Mouse (Mus musculus): ENCODE measurements at regions not wholly inside any gene's neighbourhood (a gene's known extent, or its start where the extent isn't known, plus 50 kb on each side); places are given as distances from the start of the nearest gene placed in this dataset.

DNA sequence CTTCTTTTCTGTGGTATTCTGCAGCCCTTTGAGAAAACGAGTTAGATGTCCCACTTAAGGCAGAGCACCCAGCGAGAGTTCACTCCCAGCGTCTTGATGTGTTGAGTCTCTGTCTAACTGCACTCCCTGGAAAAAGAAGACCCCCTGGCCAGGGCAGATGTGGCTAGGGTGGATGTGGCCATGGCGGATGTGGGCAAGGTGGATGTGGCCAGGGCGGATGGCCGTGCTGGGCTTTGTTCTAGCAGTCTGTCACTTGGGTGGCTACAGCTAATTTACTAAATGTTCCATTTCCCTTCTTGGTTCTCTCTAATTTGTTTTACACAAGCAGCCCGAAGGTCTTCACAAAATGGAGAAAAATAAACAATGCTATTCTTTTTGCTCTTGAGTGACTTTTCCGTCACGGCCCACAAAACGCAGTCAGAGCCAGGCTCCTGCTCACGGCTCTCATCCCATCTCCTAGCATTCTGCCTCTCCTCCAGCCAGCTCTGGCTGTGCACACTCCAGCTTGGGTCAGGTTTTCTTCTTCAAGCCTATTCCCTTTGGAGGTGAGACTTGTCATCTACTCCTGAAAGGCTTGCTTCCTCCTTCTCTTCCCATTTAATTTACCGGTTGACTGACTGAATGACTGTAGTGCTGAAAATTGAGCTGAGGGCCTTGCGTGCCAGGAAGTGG, 173.4 kb upstream of the Ccdc122 start:
- no peak for DNase-seq

GRCm38 (mm10) chr14:76858396-76858795, 178.2 kb upstream of the Ccdc122 start:
- DNase-seq, result no peak

GRCm38 (mm10) chr14:76857196-76857773, 179.3 kb upstream of the Ccdc122 start:
- DNase-seq, result no peak

DNA sequence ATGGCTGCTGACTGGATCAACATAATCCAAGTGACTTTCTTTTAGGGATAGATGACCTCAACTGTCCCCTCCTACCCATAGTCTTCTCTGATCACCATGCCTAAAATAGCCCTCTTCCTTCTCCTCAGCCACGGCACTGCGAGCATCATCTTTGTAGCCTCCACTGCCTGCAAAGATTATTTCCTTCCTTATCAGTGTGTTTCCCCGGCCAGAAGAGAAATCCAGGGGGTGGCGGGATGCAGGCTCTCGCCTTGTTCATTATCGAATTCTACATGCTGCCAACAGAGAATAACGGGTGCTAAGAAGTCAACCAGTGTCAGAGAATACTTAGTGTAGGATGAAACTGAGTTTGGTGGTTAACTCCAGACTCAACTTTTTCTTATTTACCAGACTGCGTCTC, 180.0 kb upstream of the Ccdc122 start:
- no peak for DNase-seq

- DNase-seq, result no peak
Measured at GRCm38 (mm10) chr14:76854965-76855364, 181.6 kb upstream of the Ccdc122 start.

DNA sequence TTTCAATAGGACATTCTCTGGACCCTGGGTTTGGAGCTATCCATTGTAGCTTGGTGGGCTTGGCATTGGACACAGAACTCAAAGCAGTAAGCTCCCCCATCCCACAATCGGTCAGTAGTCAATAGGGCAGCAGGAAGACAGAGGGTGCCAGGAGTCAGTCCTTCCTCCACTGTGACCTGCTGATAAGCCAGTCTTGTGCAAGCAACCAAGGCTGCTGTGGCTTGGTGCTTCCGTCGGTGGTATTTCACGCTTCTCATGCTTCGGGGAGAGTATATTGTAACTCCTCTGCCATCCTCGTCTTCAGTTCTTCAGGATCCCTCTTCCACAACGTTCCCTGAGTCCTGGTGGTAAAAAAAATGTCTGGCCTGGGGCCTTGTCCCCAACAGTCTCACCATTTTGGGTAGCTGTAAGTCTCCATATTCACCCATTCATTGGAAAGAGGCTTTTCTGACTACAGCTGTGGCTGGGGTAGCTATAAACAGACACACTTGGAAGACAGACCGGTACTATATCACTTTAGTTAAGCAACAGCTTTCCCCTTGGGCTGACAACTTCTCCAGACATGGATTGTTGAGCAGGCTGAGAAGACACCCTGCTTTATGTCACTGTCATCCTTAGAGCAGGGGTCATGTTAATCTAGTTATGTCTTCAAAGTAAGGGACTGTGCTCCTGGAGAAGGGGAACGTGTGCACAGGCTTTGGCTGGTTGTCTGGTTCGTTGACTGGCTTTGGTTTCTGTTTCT, 184.9 kb upstream of the Ccdc122 start:
- no peak for DNase-seq

GRCm38 (mm10) chr14:76850641-76851040, 185.9 kb upstream of the Ccdc122 start:
- DNase-seq, result no peak

DNA sequence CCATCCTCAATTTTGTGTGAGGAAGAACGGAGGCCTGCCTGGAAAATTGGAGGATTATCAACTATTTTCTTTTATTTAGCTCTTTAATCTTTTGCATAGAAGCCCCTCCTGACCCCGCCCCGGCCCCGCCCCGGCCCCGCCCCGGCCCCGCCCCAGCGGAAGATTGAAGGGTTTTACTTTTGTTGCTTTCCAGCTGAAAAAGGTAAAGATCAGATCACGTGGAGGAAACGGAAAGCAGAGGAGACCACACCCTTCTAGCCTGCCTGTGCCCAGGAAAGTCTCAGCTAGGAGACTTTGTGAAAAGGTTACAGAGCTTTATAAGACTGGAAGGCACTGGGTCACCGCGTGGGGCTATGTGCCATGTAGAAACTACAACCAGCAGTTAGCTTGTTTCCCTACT, 186.5 kb upstream of the Ccdc122 start:
- no peak for DNase-seq

- DNase-seq, result no peak
Measured at GRCm38 (mm10) chr14:76849636-76850035, 186.9 kb upstream of the Ccdc122 start.

DNA sequence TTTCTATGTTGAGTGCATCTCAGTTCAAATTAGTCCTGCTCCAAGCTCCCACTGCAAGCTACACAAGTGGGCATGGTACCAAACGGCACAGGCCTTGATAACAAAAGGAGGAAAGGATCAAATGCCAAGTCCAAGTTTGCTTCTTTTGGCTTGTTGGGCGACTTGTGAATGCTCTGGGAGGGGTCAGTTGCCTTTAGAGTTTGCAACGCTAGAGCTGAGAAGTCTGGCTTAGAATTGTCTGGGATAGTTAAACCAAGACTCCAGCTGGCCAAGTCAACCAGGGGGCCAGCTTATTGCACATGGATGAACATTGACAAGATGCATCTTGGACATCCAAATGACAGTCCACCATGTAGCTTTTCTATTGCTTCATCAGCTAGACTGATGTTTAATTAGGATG, 187.5 kb upstream of the Ccdc122 start:
- peak; percentile 52 to 67 for DNase-seq

DNA sequence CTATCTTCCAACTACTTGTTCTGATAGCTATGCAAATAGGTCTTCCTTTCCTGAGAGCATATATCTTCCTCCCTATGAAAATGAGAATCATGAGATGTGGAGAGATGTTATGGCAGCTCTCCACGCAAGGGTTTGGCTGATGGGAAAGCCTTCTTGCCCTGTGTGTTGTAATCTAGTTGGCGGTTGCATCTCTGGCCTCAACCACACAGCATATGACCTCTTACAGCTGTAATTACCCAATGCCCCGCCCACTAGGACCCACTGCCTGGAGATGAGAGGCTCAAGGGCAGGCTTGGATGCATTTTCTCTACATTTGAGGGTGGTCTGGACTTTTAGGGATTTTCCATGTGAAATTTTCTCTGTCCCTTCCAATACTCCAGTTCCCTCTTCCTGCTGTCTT, 190.9 kb upstream of the Ccdc122 start:
- DNase-seq, result no peak

DNA sequence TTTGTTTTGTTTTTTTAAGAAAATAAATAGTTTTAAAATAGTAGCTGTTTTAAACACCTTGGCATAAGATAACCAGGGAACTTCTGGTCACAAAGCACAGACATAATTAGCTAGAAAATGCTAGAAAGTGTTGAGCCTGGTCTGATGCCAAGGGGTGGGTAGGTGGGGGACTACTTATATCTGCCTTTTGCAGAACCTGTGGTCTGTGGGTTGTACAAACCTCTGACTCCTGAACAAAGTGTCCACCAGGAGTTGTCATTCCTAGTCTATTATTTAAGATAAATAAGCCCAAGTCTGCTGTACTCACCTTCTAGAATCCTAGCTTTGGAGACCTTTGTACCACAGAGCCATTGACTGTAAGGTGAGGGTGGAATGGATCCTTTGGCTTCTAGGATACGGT, 191.9 kb upstream of the Ccdc122 start:
- no peak for DNase-seq

- DNase-seq, result no peak
Measured at GRCm38 (mm10) chr14:76837583-76838220, 198.9 kb upstream of the Ccdc122 start.

DNA sequence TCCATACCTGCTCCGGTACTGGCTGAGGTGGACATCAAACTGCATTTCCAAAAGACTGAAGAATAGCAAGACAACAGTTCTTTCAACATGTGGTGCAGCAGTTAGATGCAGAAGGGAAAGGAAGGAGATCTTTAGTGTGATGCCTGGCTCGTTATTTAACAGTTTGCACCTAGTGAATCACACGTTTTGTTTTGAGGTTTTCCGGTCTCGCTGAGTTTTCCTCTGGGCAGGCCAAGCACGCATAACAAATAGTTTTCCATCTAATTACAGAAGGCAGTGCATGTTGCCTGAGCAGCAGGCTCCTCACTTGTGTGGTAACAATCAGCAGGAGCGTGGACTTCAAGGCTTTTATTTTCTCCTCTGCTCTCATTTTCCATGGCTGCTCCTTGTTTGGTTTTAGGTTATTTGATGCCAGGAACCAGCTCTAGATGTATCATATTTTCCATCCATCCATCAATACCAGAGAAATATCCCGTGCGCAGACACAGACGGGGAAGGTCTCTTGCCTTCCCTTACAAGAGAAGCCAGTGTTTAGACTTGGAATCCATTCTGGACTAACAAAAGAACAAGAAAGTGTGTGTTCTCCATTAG, 199.6 kb upstream of the Ccdc122 start:
- no peak for DNase-seq

- no peak for DNase-seq
Measured at GRCm38 (mm10) chr14:76836271-76836670, 200.3 kb upstream of the Ccdc122 start.

GRCm38 (mm10) chr14:76834084-76834483, 202.5 kb upstream of the Ccdc122 start:
- no peak for DNase-seq

DNA sequence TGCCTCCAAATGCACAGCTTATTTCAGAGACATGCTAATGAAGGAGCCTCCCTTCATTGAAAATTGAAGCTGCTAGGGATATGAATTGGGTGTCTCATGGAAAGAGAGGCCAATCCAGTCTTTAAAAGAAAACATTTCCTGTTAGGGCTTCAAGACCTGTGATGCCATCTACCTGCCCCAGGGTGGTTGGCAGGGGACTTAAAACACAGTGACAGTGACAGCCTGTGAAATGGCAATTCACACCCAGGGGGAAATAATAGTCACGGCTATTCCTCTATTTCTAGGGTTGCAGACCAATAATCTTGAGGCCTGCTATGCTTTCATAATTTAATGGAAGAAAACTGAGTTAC, 207.4 kb upstream of the Ccdc122 start:
- DNase-seq, result peak; percentile 47 to 57

DNA sequence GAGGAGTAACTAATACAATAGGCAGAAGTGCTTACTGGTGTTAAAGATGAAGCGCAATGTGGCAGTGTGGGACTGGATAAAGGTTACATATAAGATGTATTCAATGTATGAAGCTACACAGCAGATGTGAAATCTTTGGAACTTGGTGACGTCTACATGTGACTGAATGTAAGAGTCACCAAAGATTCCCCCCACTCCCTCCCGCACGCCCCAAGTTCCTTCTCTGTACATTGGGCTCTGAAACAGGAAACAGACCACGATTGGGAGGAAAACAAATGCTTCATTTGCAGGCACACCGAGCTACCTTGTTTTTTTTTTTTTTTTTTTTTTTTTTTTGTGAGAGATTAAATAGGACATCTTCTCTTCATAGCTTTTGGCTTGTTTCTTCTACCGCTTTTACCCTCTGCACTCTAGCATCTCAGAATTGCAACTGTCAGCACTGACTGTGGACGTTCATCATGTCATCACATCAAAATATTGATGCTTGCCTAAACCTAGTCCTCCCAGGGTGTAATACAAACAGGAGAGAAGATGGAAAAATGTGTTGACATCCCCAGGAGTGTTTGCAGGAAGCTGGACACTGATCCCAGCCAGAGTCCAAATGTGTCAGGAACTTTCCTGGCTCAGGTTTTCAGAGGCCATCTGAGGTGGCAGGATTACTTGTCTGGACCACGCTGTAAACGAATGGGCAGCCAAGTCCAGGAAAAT, 208.0 kb upstream of the Ccdc122 start:
- peak; percentile 53 to 70 for DNase-seq

DNA sequence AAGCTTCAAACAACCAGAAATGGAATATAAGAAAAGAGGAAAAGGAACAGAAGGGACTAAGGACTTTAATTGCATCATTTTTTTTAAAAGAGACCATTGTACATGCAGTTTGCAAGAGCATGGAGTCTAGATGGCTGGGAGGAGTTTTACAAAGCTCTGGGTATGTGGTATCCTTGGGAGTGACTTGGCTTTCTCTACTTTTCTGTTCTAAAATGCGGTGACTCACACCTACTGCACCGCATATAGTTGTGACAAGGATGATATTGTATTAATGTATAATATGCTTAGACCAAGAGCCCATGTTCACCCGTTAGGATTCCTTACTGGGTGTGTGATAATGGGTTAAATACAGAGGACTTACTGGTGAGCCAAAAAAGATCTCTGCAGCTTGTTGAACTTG, 212.5 kb upstream of the Ccdc122 start:
- DNase-seq, result no peak

- DNase-seq, result peak; percentile 39 to 55
Measured at GRCm38 (mm10) chr14:76822766-76823325, 213.7 kb upstream of the Ccdc122 start.

DNA sequence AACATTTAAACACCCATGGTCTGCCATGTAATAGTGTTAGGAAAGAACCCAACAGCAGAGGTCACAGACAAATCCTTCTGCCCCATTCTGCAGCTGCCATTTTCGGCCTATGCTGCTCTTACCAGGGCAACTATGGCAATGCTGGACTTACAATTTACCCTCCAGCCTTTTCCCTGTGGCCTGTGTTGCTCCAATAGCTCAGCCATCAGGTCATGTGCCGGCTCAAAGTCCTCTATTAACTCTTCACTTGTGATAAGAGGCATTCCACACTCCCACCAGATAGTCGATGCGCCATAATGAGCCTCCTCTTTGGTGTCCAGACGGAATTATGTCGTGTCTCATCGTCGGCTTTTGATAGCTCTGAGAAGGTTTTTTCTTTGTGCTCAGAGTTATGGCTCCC, 214.7 kb upstream of the Ccdc122 start:
- DNase-seq, result no peak

- no peak for DNase-seq
Measured at GRCm38 (mm10) chr14:76821484-76821883, 215.1 kb upstream of the Ccdc122 start.
